Comparison of ENCODE assay signal across 9 mouse cellular contexts in the genomic region with DNA sequence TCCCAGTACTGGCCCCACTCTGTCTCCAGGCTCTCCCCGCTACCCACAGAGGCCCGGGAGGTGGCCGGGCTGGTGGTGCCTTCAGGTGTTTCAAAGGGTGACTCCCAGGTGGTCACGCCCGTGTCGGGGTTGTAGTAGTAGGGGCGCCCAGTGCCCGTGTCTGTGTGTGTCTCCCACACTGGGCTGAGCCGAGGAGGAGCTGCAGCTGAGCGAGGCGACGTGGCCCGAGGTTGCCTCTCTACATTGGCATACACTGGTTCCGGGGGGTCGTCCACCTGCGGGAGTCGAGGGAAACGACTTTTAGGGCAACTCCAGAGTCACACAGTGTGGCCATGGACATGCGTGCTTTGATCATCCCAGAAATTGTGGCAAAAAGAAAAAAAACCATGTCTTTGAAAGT. TPM values are rescaled to one million over a fixed set of nuclear protein-coding genes. Genes with fewer than 3 reads are reported as not detected.
DNase-seq lines count a peak whose midpoint lies in the region; ATAC-seq and TF ChIP-seq lines count a peak whose summit lies in the region.
"Had no signal": no experiment of that assay in that cellular context is flagged by ENCODE, and none has a peak within 500 bp of the region (broad histone marks: within the 10 kb centered on the region; RNA-seq: fewer than 3 reads in every experiment).

No protein-coding gene starts in this region.

- H3K36me3 ChIP-seq in liver, embryonic 11.5 days (ENCODE audit: control insufficient read depth, insufficient read depth, low read length) = no peaks in the 10 kb centered on the region
- H3K36me3 ChIP-seq in forebrain, postnatal 0 days (ENCODE audit: insufficient read depth) = no peaks in the 10 kb centered on the region
- no peaks in the 10 kb centered on the region for H3K36me3 ChIP-seq in limb, embryonic 15.5 days
- no peaks in the 10 kb centered on the region; the same call in 1 of the 2 replicates for H3K36me3 ChIP-seq in stomach, embryonic 14.5 days (ENCODE audit: control insufficient read depth, insufficient read depth, low read length)

- ATAC-seq in liver, embryonic 11.5 days (replicated peaks; ENCODE audit: low FRiP score) = 0 out of 2 replicates have a peak, but pooled peaks have one; percentile 11
- ATAC-seq in forebrain, postnatal 0 days = no peak
- ATAC-seq in limb, embryonic 15.5 days (ENCODE audit: insufficient number of reproducible peaks, low FRiP score, low TSS enrichment, low read depth) = 0 out of 2 replicates have a peak, but pooled peaks have one; percentile 22
- peak; percentile 43; the same call in 1 of the 2 replicates for ATAC-seq in stomach, embryonic 14.5 days (ENCODE audit: insufficient number of reproducible peaks, insufficient read depth, low FRiP score, low read depth)

- WGBS in liver, embryonic 11.5 days = 68% methylated on average over 19 of the region's 19 CpGs
- WGBS in forebrain, postnatal 0 days = 79% methylated on average over 19 of the region's 19 CpGs
- WGBS in limb, embryonic 15.5 days = 57% methylated on average over 19 of the region's 19 CpGs
- WGBS in stomach, embryonic 14.5 days = 48% methylated on average over 19 of the region's 19 CpGs

- no peak for TF ChIP-seq CTCF in forebrain, postnatal 0 days (IDR thresholded peaks at IDR 0.05; ENCODE audit: low read depth)

- no peak for DNase-seq in liver, embryonic 11.5 days (ENCODE audit: low spot score)
- no peak for DNase-seq in liver
- no peak for DNase-seq in forebrain, postnatal 0 days
- no peak for DNase-seq in layer of hippocampus, adult 18-20 months (ENCODE audit: low spot score in 2 of 2)
- DNase-seq in B cell, adult 2 months = no peak

- no peak overlapping the region for H3K27ac ChIP-seq in liver, embryonic 11.5 days (ENCODE audit: low read depth, low read length)
- no peak overlapping the region for H3K27ac ChIP-seq in forebrain, postnatal 0 days (ENCODE audit: low read depth, low read length)
- no peak overlapping the region for H3K27ac ChIP-seq in limb, embryonic 15.5 days
- peak overlapping the region; percentile 86 for H3K27ac ChIP-seq in stomach, embryonic 14.5 days (ENCODE audit: low read length)

- H3K27me3 ChIP-seq in liver, embryonic 11.5 days (replicated peaks; ENCODE audit: control insufficient read depth, insufficient read depth, low read length) = no peaks in the 10 kb centered on the region
- H3K27me3 ChIP-seq in forebrain, postnatal 0 days (ENCODE audit: insufficient read depth, low read length) = no peaks in the 10 kb centered on the region
- 0 out of 2 replicates have a peak, but pooled peaks cover 1% of the 10 kb centered on the region for H3K27me3 ChIP-seq in limb, embryonic 15.5 days
- no peaks in the 10 kb centered on the region for H3K27me3 ChIP-seq in stomach, embryonic 14.5 days (ENCODE audit: control insufficient read depth, insufficient read depth, low read length)
- H3K27me3 ChIP-seq: Patski had no signal

- no peak overlapping the region for H3K4me3 ChIP-seq in liver, embryonic 11.5 days (ENCODE audit: low read depth, low read length)
- H3K4me3 ChIP-seq in forebrain, postnatal 0 days (ENCODE audit: low read depth, low read length) = no peak overlapping the region
- H3K4me3 ChIP-seq in limb, embryonic 15.5 days = peak overlapping the region; percentile 16; the same call in 1 of the 2 replicates
- H3K4me3 ChIP-seq in stomach, embryonic 14.5 days (ENCODE audit: low read depth, low read length) = peak overlapping the region; percentile 22; the same call in 1 of the 2 replicates
- H3K4me3 ChIP-seq: myocyte had no signal

- H3K4me2 ChIP-seq in liver, embryonic 11.5 days = peak overlapping the region; percentile 50
- peak overlapping the region; percentile 28 for H3K4me2 ChIP-seq in forebrain, postnatal 0 days (ENCODE audit: low read depth)
- peak overlapping the region; percentile 27 for H3K4me2 ChIP-seq in limb, embryonic 15.5 days
- H3K4me2 ChIP-seq in stomach, embryonic 14.5 days (replicated peaks; ENCODE audit: low read depth, low read length) = peak overlapping the region; percentile 56

- peak overlapping the region; percentile 22; the same call in 1 of the 2 replicates for H3K9ac ChIP-seq in liver, embryonic 11.5 days (ENCODE audit: low read depth, low read length)
- no peak overlapping the region for H3K9ac ChIP-seq in forebrain, postnatal 0 days
- no peak overlapping the region for H3K9ac ChIP-seq in limb, embryonic 15.5 days
- peak overlapping the region; percentile 14; the same call in 1 of the 2 replicates for H3K9ac ChIP-seq in stomach, embryonic 14.5 days (replicated peaks; ENCODE audit: low read depth, low read length)

- H3K4me1 ChIP-seq in liver, embryonic 11.5 days (replicated peaks; ENCODE audit: control insufficient read depth, insufficient read depth, low read length) = 0 out of 2 replicates have a peak, but pooled peaks cover 2% of the 10 kb centered on the region
- H3K4me1 ChIP-seq in forebrain, postnatal 0 days (ENCODE audit: insufficient read depth) = no peaks in the 10 kb centered on the region
- peaks cover 28% of the 10 kb centered on the region for H3K4me1 ChIP-seq in limb, embryonic 15.5 days
- H3K4me1 ChIP-seq in stomach, embryonic 14.5 days (ENCODE audit: control insufficient read depth, insufficient read depth, low read length) = peaks cover 12% of the 10 kb centered on the region; the same call in 1 of the 2 replicates

- no peaks in the 10 kb centered on the region for H3K9me3 ChIP-seq in liver, embryonic 11.5 days (ENCODE audit: control insufficient read depth, low read length)
- no peaks in the 10 kb centered on the region for H3K9me3 ChIP-seq in forebrain, postnatal 0 days (ENCODE audit: low read length)
- H3K9me3 ChIP-seq in limb, embryonic 15.5 days = no peaks in the 10 kb centered on the region
- no peaks in the 10 kb centered on the region for H3K9me3 ChIP-seq in stomach, embryonic 14.5 days (ENCODE audit: control insufficient read depth, low read depth, low read length)

RNA-seq across cellular contexts. Expression of gene Arhgap27, which starts 23.4 kb away (rescaled TPM):
- polyA plus RNA-seq in liver, embryonic 11.5 days (2014; fragmentation: Nextera tagmentation; extraction: Ambion mirVana) = 5.0 and 5.1 TPM in 2 replicates
- 4.2 and 5.6 TPM in 2 replicates for total RNA-seq in forebrain, postnatal 0 days (2014; rRNA removed)
- polyA plus RNA-seq in forebrain, postnatal 0 days (2015; fragmentation: Nextera tagmentation; extraction: Ambion mirVana) = 3.2 and 4.8 TPM in 2 replicates
- polyA plus RNA-seq in limb, embryonic 15.5 days (2015; fragmentation: Nextera tagmentation; extraction: Ambion mirVana) = 11.7 and 14.0 TPM in 2 replicates
- 13.2 and 16.4 TPM in 2 replicates for polyA plus RNA-seq in stomach, embryonic 14.5 days (2014; fragmentation: Nextera tagmentation; extraction: Ambion mirVana)
- total RNA-seq in layer of hippocampus, adult 18-20 months (2021) = 10 to 100 TPM; 10.5 to 12.1 TPM

Comparison
In these comparisons a context has a peak if more than half of its experiments do, and no peak if none do; other contexts are left out.
1. H3K4me3 ChIP-seq: peak in limb, embryonic 15.5 days (single experiment) and stomach, embryonic 14.5 days (single experiment); none in liver, embryonic 11.5 days (single experiment) and forebrain, postnatal 0 days (single experiment).
2. H3K9ac ChIP-seq: peak in liver, embryonic 11.5 days (single experiment) and stomach, embryonic 14.5 days (single experiment); none in forebrain, postnatal 0 days (single experiment) and limb, embryonic 15.5 days (single experiment).
3. Peak in every context shown above with its lines, with median percentiles within 50 percentile points of each other: H3K4me2 ChIP-seq.